Mouse (Mus musculus): ENCODE results near the gene Gemin5.

Gene Gemin5

DNA sequence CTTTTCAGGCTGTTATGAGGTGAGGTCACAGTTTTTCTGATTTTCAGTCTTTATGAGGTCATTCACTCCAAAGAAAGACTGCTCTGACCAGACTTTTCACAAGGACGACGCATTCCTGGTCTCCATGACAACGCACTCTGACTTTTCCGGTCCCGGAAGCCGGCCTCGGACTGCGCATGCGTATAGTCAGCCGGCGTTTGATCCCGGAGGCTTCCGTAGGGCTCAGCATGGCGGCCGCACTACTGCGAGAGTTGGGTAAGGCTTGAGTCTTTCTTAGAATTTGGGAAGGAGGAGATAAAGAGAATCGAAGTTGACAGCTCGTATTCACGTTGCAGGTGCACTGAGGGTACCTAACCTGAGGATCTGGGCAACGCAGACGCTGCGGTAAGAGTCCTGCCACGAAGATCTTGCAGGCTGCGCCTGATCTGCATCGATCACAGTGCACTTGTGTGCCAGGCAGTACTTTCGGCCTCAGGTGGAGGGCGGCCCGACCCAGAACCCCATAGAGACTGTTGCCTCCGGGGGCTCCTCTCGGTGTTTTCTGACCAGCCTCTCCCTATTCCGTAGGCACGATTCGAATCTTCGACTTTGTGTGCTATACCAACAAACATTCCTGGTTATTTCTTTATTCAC is 3.2 kb upstream of the Gemin5 start, which contains the start of gene Mrpl22:
Gene Mrpl22, plus strand, starts transcription at position 203 of the 633 bp plus-strand sequence.
- peak; percentile 90 for DNase-seq (ENCODE audit: low read depth, low spot score)

DNA sequence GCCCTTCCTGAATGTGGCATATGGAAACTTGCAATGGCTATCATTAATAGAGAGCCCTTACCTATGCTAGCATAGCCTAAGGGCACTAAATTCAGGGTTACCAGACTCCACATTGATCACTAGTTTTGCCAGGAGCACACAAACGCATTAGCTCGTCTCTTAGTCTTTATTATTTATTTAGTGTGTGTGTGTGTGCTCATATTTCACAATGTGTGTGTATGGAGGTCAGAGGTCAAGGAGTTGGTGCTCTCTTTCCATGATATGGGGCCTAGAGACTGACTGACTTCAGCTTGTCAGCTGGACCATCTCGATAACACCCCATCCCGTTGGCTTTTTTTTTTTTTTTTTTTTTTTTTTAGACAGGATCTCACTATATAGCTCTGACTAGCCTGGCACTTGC is 1.3 kb upstream of the Gemin5 start:
- DNase-seq (ENCODE audit: low read depth, low spot score) = no peak

DNA sequence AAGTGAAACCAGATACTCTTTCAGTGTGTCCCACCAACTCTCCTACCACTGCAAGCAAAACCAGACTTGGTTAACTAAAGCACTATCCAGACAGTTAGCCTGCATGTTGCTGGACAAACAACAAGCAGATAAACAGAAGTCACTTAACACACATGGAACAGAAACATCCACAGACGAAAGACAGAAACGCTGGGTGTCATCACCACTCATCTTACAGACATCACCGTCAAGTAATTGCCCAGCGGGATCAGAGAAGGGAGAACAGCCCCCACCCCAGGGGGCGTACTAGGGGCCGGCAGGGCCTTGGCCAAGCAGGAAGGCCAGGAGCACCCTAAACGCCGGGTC is 545 bp downstream of the Gemin5 start:
- no peak for DNase-seq (ENCODE audit: low read depth, low spot score)

- DNase-seq (ENCODE audit: low read depth, low spot score) = no peak
Observed at GRCm38 (mm10) chr11:58165072-58165471, 3.3 kb downstream of the Gemin5 start.

- no peak for DNase-seq (ENCODE audit: low read depth, low spot score)
Observed at GRCm38 (mm10) chr11:58156871-58157270, 11.5 kb downstream of the Gemin5 start.

DNA sequence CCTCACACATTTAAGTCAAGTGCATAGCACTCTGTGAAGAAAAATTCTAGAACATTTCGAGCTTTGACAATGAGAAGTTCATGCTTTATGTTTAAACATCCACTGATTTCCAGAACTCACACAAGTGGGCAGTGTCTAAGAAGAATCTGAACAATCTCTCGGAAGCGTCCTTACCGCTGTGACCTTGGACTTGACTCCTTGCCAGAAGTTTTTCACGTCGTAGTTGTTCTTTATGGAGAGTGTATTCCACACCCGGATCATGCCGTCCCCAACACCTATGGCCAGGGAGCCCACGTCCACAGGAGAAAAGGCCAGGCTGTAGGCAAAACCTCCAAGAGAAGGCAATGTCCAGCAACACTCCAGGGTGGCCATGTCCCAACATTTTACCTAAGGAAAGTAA is 12.9 kb downstream of the Gemin5 start:
- no peak for DNase-seq (ENCODE audit: low read depth, low spot score)

GRCm38 (mm10) chr11:58146241-58146640 is 22.1 kb downstream of the Gemin5 start:
- no peak for DNase-seq (ENCODE audit: low read depth, low spot score)

DNA sequence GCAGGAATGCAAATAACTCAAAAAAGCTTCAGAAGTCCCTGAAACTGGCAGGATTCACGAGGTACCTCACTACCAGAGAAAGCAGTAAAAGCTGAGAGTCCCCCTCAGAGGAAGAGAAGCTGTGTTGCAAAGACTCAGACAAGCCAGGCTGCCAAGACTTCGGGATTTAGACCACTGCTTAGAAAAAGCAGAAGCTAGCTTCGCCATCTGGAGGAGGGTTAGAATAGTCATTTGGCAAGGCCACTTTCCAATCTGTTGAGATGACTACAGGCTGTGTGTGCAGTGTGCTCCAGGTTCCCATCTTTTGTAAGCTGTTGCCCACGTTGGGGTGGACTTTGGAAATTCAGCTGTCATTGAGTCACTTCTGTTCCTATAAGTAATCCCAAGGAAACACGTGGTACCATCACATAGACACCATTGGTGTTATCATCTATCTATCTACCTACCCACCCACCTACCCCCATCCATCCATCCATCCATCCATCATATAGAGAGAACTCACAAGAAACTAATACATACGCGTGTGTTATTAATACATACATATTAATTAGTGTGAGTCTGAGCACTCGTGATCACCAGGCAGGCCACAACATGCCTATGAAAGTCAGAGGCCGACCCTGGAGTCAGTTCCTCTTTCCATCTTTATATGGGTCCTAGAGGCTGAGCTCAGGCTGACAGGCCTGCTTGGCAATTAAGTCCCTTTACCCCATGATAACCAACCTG is 24.5 kb downstream of the Gemin5 start:
- peak; percentile 85 for DNase-seq (ENCODE audit: low read depth, low spot score)

DNA sequence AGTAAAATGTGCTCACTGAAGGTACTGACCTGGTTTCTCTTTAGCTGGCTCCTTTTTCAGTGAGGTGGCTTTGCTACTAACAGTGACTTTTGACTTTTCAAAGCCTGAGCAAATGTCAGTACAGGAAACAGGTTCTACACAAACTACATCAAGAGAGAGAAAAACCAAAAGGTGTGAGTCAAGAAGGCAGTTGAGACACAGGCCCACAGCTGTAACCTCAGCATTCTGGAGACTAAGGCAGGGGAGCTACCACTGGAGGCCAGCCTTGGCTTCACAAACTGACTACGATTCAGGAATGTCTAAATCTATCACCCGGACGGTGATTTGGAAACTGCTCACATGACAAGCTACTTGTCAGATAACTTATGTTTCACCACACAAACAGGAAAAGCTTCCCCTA is 28.9 kb downstream of the Gemin5 start:
- DNase-seq (ENCODE audit: low read depth, low spot score) = no peak

GRCm38 (mm10) chr11:58138821-58139220 is 29.5 kb downstream of the Gemin5 start:
- no peak for DNase-seq (ENCODE audit: low read depth, low spot score)

DNA sequence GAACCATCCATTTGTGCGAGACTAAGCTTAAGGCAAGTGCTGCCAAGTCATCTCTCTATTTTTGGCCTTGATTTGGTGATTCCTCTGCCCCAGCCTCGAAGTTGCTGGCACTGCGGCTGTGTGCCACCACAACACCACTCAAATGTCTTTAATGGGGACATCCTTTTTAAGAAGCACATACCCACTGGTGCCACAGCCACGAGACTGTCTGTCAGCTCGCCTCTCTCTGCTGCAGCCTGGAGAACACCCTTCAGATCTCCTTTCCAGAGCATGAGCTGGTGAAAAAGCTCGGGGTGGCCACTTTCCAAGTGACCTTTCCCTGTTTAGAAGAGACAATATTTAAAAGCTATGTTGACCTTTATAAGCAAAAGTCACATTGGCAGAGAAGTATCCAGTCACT is 31.7 kb downstream of the Gemin5 start:
- no peak for DNase-seq (ENCODE audit: low read depth, low spot score)

DNA sequence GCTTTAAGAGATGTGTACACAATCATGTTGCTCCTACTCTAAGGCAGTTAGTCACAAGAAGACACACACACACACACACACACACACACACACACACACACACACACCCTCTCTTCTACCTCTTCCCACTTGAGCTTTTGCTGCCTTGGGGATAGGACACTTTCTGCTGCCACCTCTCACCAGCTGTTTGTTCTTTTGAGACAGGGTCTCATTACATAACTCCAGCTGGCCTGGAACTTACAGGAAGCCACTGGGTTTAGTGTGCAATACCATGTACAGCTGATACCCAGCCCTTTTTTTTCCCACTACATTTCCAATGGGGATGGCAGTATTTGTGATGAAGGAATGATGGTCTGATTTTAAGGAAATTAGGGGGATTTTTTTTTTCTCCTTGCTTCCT is 33.0 kb downstream of the Gemin5 start:
- DNase-seq (ENCODE audit: low read depth, low spot score) = no peak

DNA sequence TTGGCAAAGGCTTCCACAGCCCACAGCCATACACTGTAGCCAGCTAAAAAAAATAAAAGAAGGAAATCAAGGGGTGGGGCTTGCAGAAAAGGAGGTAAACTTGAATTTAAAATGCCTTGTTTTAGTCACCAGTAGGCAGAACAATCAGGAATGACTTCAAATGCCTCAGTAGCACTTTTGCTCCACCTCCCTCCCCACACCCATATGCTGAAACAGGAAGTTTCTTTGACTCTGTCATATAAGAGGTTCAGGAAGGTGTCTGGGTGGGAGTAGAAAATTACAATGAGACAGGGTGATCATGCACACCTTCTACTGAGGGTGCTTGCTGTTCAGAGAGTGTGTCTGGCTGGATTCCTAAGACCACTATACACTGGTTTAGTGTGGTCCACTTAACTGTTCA is 33.5 kb downstream of the Gemin5 start:
- no peak for DNase-seq (ENCODE audit: low read depth, low spot score)

- DNase-seq (ENCODE audit: low read depth, low spot score) = no peak
Observed at GRCm38 (mm10) chr11:58132026-58132425, 36.3 kb downstream of the Gemin5 start.

GRCm38 (mm10) chr11:58129302-58129843 is 39.0 kb downstream of the Gemin5 start:
- no peak for DNase-seq (ENCODE audit: low read depth, low spot score)

GRCm38 (mm10) chr11:58127544-58127943 is 40.8 kb downstream of the Gemin5 start:
- DNase-seq (ENCODE audit: low read depth, low spot score) = no peak

DNA sequence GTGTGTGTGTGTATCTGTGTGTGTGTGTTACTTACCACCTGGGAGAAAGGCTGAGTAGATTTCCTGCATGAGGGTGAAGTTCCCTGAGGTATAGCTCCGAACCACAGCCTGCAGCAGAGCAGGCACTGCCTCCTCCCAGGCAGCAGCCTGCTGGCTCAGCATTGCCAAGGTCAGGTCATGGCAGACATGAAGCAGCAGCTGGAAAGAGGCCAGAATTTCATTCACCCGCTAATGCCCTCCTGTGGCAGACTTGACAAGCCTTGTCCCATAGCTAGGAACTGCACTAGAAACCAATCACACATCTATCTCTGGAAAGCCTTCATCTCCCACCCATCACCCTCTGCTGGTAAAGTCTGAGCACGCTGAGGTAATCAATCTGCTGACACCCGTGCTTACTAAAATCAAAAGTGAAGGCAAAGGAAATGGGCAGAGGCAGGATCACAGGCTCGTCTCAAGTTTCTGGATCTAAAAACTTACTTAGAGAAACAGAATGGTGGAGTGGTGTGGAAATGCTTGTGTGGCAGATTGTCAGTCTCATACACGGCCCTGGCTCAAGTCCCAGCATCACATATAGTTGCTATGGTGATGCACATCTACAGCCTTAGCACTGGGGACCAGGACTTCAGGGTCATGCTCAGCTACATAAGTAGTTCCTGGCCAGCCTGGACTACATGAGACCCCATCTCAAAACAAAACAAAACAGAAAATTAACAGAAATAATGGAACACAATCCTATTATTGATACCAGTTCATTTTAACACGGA is 41.8 kb downstream of the Gemin5 start:
- DNase-seq (ENCODE audit: low read depth, low spot score) = peak; percentile 38

- DNase-seq (ENCODE audit: low read depth, low spot score) = no peak
Observed at GRCm38 (mm10) chr11:58125021-58125420, 43.3 kb downstream of the Gemin5 start.

DNA sequence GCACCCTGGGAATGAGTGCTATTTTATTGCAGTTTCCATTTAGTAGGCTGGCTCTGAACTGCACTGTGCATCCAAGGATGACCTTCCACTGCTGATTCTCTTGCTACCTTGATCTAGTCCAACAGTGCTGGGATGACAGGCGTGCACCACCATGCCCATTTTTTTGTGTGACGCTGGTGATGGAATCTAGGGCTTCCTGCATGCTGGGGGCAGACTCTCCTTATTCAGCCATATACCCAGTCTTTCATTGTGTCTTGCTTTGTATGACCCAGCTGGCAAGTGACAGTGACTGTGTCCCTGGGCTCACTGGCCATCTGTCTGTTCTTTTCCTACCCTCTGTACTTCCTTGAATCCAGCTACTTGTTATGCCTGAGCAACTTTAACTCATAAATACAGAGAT is 44.6 kb downstream of the Gemin5 start:
- no peak for DNase-seq (ENCODE audit: low read depth, low spot score)

DNA sequence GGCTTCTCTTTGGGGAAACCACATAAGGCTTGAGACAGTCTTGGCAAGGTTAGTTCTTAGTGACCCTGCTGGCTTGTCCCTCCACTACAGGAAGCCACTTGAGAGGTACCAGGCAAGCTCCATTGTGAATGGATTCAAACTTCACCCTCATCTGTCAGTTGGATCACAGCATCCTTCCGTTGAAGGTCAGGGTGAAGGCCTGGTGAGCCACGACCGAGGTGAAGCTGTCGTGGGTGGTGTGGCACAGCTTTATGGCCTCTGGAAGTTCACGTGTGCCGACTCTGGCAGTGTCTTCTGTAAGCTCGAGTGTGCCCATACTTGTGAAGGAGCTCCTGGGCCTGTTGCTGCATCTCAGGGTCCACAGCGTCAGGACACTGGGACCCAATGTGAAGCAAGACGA is 47.0 kb downstream of the Gemin5 start:
- DNase-seq (ENCODE audit: low read depth, low spot score) = no peak

- no peak for DNase-seq (ENCODE audit: low read depth, low spot score)
Observed at GRCm38 (mm10) chr11:58120655-58121054, 47.7 kb downstream of the Gemin5 start.

DNA sequence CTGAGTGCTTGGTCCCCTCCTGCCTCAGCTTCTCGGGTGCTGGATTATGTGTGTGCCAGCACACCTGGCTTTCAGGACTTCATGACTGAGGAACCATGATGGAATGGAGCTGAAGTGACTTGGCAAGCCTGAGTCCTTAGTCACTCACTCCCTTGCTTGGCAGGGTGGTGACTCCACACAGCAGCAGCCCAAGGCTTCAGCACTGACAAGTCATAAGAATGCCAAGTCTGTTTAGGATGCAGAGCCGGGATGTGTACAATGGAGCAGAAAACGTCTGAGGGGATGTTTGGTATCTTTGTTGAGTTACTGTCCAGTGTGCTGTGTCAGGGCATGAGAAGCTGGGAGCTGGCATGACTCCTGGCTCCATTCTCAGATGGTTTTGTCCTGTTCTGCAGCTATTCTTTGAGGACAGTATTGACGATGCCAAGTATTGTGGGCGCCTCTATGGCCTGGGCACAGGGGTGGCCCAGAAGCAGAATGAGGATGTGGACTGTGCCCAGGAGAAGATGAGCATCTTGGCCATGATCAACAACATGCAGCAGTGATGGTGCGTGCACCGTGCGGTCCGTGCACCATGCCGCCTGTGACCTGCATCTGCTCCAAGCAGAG is 51.2 kb downstream of the Gemin5 start:
- no peak for DNase-seq (ENCODE audit: low read depth, low spot score)

Data from telencephalon, adult 2 months (tissue).